Mouse (Mus musculus): ENCODE measurements around the gene Antxr2.

- TF ChIP-seq POLR2A (IDR thresholded peaks at IDR 0.05; ENCODE audit: insufficient read length, low read depth) (no peak), USF1 (IDR thresholded peaks at IDR 0.05; ENCODE audit: low read depth) (no peak), POLR2AphosphoS2 (IDR thresholded peaks at IDR 0.05; ENCODE audit: insufficient read length, low read depth) (no peak), MAX (IDR thresholded peaks at IDR 0.05; ENCODE audit: low read depth) (no peak), TCF12 (IDR thresholded peaks at IDR 0.05; ENCODE audit: insufficient read depth, poor library complexity, severe bottlenecking) (no peak), MYOD1 (IDR thresholded peaks at IDR 0.05; ENCODE audit: control insufficient read depth in 1 of 3, insufficient read length in 2 of 3, low read depth in 2 of 3) (no peak), TCF3 (IDR thresholded peaks at IDR 0.05; ENCODE audit: insufficient read length, low read depth) (no peak), MYOG (IDR thresholded peaks at IDR 0.05; ENCODE audit: control insufficient read depth in 1 of 3, insufficient read depth in 1 of 3, insufficient read length in 2 of 3, low read depth in 2 of 3) (no peak), E2F4 (IDR thresholded peaks at IDR 0.05; ENCODE audit: insufficient read depth) (no peak), CEBPB (IDR thresholded peaks at IDR 0.05; ENCODE audit: insufficient read depth, poor library complexity, severe bottlenecking) (no peak), SRF (IDR thresholded peaks at IDR 0.05; ENCODE audit: control insufficient read depth, insufficient read length, low read depth) (no peak)
Observed at GRCm38 (mm10) chr5:97962512-97962911, 68.3 kb downstream of the Antxr2 start.
